Mouse (Mus musculus): ENCODE data around the gene Acbd6.

Acbd6 gene

DNA sequence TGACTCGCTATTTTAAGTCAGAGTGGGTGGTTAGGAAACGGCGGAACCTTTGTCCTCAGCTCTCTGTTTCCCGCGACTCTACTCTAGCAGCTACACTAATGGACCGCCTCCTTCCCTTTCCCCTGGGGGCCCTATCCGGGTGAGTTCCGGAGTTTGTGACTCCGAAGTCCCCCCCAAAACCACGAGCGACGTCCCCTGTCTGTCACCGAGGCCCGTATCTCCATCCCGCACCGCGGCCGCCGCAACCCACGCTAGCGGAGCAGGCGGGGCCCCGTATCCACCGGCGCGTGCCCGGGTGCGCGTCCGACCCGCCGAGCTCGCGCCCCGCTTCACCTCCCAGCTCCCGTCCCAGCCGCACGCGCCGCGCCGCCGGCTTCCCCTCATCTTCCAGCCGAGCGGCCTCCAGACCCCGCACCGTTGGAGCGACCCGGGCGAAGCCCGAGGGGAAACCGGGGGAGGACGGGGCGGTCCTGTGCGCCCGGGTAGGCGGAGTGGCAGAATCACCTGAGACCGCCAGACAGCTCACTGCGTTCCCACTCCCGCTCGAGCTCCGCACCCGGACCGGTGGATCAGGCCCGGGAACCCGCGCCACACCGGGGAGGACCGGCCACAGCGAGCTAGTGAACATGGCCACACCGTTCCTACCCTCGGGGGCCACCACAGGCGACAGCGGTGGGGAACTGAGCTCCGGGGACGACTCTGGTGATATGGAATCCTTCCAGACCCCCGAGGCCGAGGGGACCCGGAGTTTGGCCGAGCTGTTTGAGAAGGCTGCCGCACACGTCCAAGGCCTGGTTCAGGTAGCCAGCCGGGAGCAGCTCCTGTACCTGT lies at the start of gene Acbd6:
TSS of gene Acbd6 (plus strand) at position 109 of the 831 bp plus-strand sequence.
- ATAC-seq (ENCODE audit: insufficient number of reproducible peaks, low FRiP score, low TSS enrichment), result peak; percentile 95

- ATAC-seq (ENCODE audit: insufficient number of reproducible peaks, low FRiP score, low TSS enrichment), result no peak
Observed at GRCm38 (mm10) chr1:155510263-155510662, 47.7 kb upstream of the Acbd6 start.

- peak; percentile 60 for ATAC-seq (ENCODE audit: insufficient number of reproducible peaks, low FRiP score, low TSS enrichment)
Observed at GRCm38 (mm10) chr1:155515866-155516265, 42.1 kb upstream of the Acbd6 start.

DNA sequence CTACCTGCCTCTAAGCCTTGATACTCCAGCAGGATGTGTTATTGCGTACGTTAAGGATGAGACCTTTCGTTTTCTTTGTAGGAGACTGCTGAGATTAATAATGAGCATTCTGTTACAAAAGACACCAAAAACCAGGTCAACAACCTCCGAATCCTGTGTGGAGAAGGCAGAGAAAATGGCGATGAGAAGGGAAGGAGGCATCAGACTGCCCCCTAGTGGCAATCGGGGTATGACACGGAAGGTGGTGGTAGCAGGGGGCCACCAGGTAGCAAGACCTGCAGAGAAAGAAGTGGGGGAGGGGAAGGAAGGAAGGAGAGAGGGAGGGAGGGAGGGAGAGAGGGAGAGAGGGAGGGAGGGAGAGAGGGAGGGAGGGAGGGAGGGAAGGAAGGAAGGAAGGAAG lies 41.3 kb upstream of the Acbd6 start:
- ATAC-seq (ENCODE audit: insufficient number of reproducible peaks, low FRiP score, low TSS enrichment), result peak; percentile 69

- no peak for ATAC-seq (ENCODE audit: insufficient number of reproducible peaks, low FRiP score, low TSS enrichment)
Observed at GRCm38 (mm10) chr1:155517060-155517459, 40.9 kb upstream of the Acbd6 start.

DNA sequence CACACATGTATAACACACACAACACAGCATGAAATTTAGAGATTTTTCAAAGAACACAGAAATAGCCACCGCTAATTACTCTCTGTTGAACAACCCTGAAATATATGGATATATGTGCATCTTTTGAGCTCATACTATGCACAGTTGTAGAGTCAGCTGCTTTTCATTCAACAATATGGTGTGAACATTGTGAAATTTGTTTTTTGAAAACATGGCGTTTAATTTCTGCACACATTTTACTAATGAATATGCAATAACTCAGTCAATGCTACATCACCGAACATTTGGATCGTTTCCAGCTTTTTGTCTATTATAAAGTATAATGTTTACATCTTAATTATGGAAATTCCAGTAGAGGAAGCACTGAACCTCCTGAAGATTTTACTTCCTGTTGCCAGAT lies 37.6 kb upstream of the Acbd6 start:
- no peak for ATAC-seq (ENCODE audit: insufficient number of reproducible peaks, low FRiP score, low TSS enrichment)

DNA sequence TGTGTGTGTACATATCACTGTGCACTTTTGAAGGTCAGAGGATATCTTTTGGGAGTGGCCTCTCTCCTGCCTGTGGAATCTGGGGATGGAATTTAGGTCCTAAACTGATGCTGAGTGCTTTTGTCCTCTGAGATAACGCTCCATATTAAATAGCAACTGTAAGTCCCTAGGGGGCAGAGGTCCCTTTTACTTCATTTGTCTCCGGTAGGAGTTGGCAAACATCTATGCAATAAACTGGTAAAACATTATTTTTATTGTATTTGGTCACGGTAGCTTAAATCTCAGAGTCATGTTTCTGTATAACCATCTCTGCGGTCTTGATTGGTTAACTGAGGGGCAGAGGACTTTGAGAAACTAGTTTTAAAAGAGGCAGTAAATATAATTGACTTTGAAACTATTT lies 35.4 kb upstream of the Acbd6 start:
- ATAC-seq (ENCODE audit: insufficient number of reproducible peaks, low FRiP score, low TSS enrichment), result no peak

DNA sequence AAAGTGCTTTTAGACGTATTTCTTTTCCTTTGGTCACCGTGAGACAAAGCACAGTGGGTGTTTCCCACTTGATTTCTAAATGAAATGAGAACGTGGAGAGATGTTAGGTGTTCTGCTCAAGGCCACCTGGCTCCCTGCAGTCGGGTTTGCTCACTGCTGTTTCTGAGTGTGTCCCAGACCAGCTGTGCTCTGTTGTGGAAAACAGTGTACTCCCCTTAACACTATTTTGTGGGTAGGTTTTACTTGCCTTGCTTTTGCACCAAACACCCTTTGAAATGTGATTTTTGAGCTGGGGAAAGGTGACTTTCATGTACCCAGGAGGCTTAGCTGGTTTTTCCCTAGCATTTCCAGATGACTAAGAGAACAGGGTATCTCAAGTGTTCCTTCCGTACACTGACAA lies 31.7 kb upstream of the Acbd6 start:
- no peak for ATAC-seq (ENCODE audit: insufficient number of reproducible peaks, low FRiP score, low TSS enrichment)

DNA sequence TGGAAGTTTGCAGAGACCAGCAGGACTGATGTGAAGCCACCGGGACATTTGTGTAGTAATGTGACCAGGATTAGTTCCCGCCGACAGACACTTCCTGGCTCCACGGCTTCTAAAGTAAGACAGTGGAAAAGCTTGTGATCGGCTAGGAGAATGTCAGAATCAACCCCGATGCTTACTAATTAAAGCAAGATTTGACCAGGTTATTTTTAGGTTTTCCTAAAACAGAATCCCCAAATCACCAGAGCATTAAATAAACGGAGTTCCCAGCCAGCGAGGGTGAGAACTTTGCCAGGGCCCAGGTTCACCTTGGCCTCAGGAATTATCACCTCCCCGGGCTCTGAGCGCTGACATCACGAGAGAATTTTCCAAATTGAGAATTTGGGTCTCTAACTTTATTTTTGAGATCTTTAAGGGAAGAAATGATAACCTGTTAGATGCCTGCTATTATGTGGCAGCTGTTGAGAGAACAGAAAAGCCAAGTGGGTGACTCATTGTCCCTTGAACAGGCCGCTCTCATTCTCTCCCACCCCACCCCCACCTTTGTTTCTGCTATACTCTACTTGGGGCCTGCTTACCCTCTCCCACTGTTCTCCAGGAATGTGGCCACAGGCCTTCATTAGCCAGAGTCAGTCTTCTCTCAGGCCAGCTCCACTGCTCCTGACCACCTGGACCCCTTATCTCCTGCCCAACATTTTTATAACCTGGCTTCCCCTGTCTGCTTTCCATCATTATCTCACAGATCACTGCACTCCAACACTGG lies 30.7 kb upstream of the Acbd6 start:
- no peak for ATAC-seq (ENCODE audit: insufficient number of reproducible peaks, low FRiP score, low TSS enrichment)

GRCm38 (mm10) chr1:155527787-155528158 lies 30.1 kb upstream of the Acbd6 start:
- ATAC-seq (ENCODE audit: insufficient number of reproducible peaks, low FRiP score, low TSS enrichment), result no peak

DNA sequence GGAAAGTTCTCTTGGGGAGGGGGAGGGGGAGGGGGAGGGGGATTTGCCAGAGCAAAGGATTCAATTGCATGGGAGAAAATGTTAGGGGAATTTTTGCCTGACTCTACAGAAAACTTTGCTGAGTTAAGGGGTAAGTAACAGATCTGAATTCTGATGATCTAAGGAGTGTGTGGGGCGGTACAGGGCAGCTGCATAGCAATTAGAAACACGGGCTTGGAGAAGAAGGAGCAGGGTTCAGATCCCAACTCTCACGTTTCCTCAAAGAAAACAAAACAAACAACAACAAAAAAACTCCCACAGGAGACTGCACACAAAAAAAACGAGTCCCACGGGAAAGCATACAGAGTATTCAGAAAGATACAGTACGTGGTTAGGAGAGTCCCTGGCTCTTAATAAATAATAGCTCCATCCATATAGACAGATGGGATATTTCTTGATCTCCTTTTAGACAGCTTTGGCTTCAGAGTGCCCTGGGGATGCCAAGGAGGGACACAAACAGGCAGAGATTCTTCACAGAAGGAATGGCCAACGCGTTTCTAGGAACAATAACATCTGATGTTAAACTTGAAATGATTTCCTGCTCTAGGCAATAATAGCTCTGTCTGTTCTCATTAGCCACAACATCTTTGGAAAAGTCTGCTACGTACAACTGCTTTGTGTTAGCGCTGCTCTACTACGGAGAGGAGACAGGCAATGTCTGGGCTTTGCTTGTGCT lies 29.4 kb upstream of the Acbd6 start:
- ATAC-seq (ENCODE audit: insufficient number of reproducible peaks, low FRiP score, low TSS enrichment), result no peak

- no peak; the same call in 1 of the 2 replicates for ATAC-seq (ENCODE audit: insufficient number of reproducible peaks, low FRiP score, low TSS enrichment)
Observed at GRCm38 (mm10) chr1:155529120-155529963, 28.6 kb upstream of the Acbd6 start.

DNA sequence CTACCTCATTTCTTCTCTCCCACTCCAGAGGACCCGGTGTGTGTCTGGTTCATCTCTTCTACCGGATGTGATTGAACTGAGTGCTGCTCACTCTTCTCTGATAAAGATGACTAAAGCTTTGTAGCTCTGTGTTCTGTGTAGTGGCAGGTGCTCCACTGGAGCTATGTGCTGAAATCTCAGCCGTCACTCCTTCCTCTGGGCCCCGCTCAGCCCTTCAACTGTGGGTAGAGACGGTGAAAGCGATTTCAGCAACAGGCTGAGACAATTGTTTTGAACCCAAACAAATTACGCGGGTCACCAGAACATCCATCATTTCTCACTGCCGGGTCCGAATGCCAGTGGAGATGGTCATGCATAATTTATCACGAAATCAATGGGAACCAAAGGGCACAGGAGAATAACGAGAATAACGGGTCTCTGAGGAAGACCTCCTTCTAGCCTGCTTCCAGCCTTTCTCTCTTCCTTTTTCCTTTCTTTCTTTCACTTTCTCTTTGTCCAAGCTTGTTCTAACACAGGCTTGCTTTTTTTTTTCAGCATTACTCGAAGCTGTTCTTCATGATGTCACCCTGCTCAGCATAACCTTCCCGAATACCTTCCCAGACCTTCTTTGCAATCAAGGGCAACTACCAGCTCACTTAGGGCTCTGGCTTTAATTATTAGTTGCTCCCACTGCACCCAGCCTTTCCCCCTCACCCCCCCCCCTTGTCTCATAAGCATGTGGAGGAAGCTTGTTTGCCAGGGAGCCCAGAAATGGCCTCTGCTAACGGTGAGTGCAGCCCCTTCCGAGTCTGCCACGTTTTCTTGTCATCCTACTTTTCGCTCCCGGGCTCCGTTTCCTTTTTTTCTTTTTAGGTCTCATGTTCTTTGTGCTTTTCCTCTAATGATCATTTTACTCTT lies 27.1 kb upstream of the Acbd6 start:
- no peak for ATAC-seq (ENCODE audit: insufficient number of reproducible peaks, low FRiP score, low TSS enrichment)

- no peak for ATAC-seq (ENCODE audit: insufficient number of reproducible peaks, low FRiP score, low TSS enrichment)
Observed at GRCm38 (mm10) chr1:155532396-155532795, 25.5 kb upstream of the Acbd6 start.

- ATAC-seq (ENCODE audit: insufficient number of reproducible peaks, low FRiP score, low TSS enrichment), result no peak
Observed at GRCm38 (mm10) chr1:155532833-155533688, 24.9 kb upstream of the Acbd6 start.

- no peak for ATAC-seq (ENCODE audit: insufficient number of reproducible peaks, low FRiP score, low TSS enrichment)
Observed at GRCm38 (mm10) chr1:155533689-155533965, 24.3 kb upstream of the Acbd6 start.

- no peak for ATAC-seq (ENCODE audit: insufficient number of reproducible peaks, low FRiP score, low TSS enrichment)
Observed at GRCm38 (mm10) chr1:155537005-155537642, 20.8 kb upstream of the Acbd6 start.

DNA sequence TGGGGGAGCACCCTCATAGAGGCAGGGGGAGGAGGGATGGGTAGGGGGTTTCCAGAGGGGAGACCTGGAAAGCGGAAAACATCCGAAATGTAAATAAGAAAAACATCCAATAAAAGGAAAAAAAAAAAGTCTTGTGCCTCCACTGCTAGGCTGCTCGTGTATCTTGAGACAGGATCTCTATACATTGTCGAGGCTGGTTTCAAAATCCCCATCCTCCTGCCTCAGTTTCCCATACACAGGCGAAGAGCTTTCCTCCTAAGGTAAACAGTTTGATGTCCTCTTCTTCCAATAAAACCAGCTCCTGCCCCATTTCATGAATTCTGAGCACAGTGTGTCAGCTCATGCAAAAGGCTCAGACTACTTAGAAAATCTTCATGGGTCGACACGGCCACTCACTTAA lies 19.9 kb upstream of the Acbd6 start:
- no peak for ATAC-seq (ENCODE audit: insufficient number of reproducible peaks, low FRiP score, low TSS enrichment)
